Mouse (Mus musculus) thymus, adult 2 months (tissue): ENCODE data around the gene Plcl1.

Experiments used
- CTCF ChIP-seq: fragments of 200-500 bp; IDR thresholded peaks from 2 replicates; pipeline ENCODE4 v1.5.1; 2012; ENCODE audit warnings: mild to moderate bottlenecking, control low read depth, low read length, moderate library complexity, borderline replicate concordance; ENCODE audit not compliant: control insufficient read depth, poor library complexity, insufficient read depth; ENCODE audit errors: extremely low read depth
- POLR2A ChIP-seq: fragments of 200-500 bp; IDR thresholded peaks from 2 replicates; pipeline ENCODE4 v1.6.1; 2012; ENCODE audit warnings: mild to moderate bottlenecking, low read length, control low read depth, moderate library complexity; ENCODE audit not compliant: control insufficient read depth, poor library complexity, insufficient read depth; ENCODE audit errors: extremely low read depth

DNA sequence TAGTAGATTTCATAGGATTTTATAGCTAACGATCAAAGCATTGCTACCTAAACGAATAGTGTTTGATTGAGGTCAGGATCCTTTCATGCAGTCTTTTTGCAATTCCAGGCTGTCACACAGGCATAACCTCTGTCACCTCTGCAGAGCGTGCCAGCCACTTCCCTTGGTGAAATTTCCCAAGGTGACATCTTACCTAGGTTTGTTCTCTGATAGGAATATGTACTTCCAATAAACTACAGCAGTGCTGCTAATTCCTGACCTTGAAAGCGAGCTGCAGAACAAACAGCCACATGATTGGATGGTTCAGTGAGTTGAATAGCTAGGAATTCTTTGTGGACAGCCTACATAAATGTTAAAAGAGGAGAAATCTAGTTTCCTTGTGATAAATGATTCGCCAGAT, 56.6 kb downstream of the Plcl1 start:
- TF ChIP-seq CTCF (no peak), POLR2A (no peak)
